Comparison of ENCODE assay signal across 10 mouse cellular contexts in genomic region chr13:35677433-35678051, GRCm38 (mm10). TPM values are rescaled to one million over a fixed set of nuclear protein-coding genes. Genes with fewer than 3 reads are reported as not detected.
A peak's percentile ranks its signal among the peaks of the same experiment; 100 is the strongest.
DNase-seq lines count a peak whose midpoint lies in the region; ATAC-seq and TF ChIP-seq lines count a peak whose summit lies in the region.
"Had no signal": no experiment of that assay in that cellular context is flagged by ENCODE, and none has a peak within 500 bp of the region (broad histone marks: within the 10 kb centered on the region; RNA-seq: fewer than 3 reads in every experiment).

No protein-coding gene starts in this region.

- H3K27ac ChIP-seq in intestine, embryonic 16.5 days (ENCODE audit: low read length), result peak overlapping the region; percentile 16; the same call in 1 of the 2 replicates
- peak overlapping the region; percentile 17; the same call in 1 of the 2 replicates for H3K27ac ChIP-seq in small intestine, adult 2 months (ENCODE audit: insufficient read depth, low read depth, low read length)
- H3K27ac ChIP-seq in forebrain, embryonic 12.5 days, result no peak overlapping the region
- no peak overlapping the region for H3K27ac ChIP-seq in thymus, adult 2 months (ENCODE audit: control insufficient read depth, insufficient read depth, low read length)
- H3K27ac ChIP-seq in midbrain, embryonic 11.5 days (ENCODE audit: low read depth, low read length), result no peak overlapping the region

- H3K4me2 ChIP-seq in intestine, embryonic 16.5 days (ENCODE audit: low read depth, low read length), result no peak overlapping the region
- no peak overlapping the region for H3K4me2 ChIP-seq in forebrain, embryonic 12.5 days
- H3K4me2 ChIP-seq in midbrain, embryonic 11.5 days, result no peak overlapping the region

- 52% methylated on average over 7 of the region's 7 CpGs for WGBS in intestine, embryonic 16.5 days
- 18% methylated on average over 7 of the region's 7 CpGs for WGBS in small intestine, adult 2 months
- WGBS in forebrain, embryonic 12.5 days, result 82% methylated on average over 7 of the region's 7 CpGs
- 89% methylated on average over 7 of the region's 7 CpGs for WGBS in thymus, adult 2 months
- 85% methylated on average over 7 of the region's 7 CpGs for WGBS in midbrain, embryonic 11.5 days

- no peak for TF ChIP-seq POLR2A in small intestine, adult 2 months (IDR thresholded peaks at IDR 0.05; ENCODE audit: low read depth, low read length)
- TF ChIP-seq POLR2A in thymus, adult 2 months (IDR thresholded peaks at IDR 0.05; ENCODE audit: control insufficient read depth, extremely low read depth, insufficient read depth, low read length, poor library complexity), result no peak

- H3K4me3 ChIP-seq in intestine, embryonic 16.5 days (ENCODE audit: low read length), result no peak overlapping the region
- H3K4me3 ChIP-seq in small intestine, adult 2 months (ENCODE audit: low read depth, low read length), result no peak overlapping the region
- H3K4me3 ChIP-seq in forebrain, embryonic 12.5 days (replicated peaks), result no peak overlapping the region
- no peak overlapping the region for H3K4me3 ChIP-seq in thymus, adult 2 months (ENCODE audit: control insufficient read depth, insufficient read depth, low read length)
- H3K4me3 ChIP-seq in midbrain, embryonic 11.5 days (ENCODE audit: low read depth, low read length), result no peak overlapping the region

- H3K9me3 ChIP-seq in intestine, embryonic 16.5 days (ENCODE audit: control insufficient read depth, low read length), result no peaks in the 10 kb centered on the region
- H3K9me3 ChIP-seq in forebrain, embryonic 12.5 days, result no peaks in the 10 kb centered on the region
- H3K9me3 ChIP-seq in midbrain, embryonic 11.5 days (ENCODE audit: control insufficient read depth, low read length), result no peaks in the 10 kb centered on the region

- peak; percentile 14 for DNase-seq in embryo, embryonic 11 days
- DNase-seq in embryo, embryonic 10 days (ENCODE audit: low spot score), result no peak
- peak; percentile 93 for DNase-seq in MEL-GATA-1-ER (ENCODE audit: extremely low read depth, low read depth)
- no peak for DNase-seq in thymus, adult 2 months
- no peak for DNase-seq in midbrain, embryonic 11.5 days (ENCODE audit: low spot score, missing footprints)
- DNase-seq: lung, postnatal 4 days had no signal

- no peak for TF ChIP-seq CTCF in small intestine, adult 2 months (IDR thresholded peaks at IDR 0.05; ENCODE audit: extremely low read depth, insufficient read length, insufficient replicate concordance, low read depth, low read length)
- TF ChIP-seq CTCF in thymus, adult 2 months (IDR thresholded peaks at IDR 0.05; ENCODE audit: borderline replicate concordance, control insufficient read depth, extremely low read depth, insufficient read depth, low read length, poor library complexity), result no peak

- no peaks in the 10 kb centered on the region for H3K4me1 ChIP-seq in intestine, embryonic 16.5 days (ENCODE audit: control insufficient read depth, insufficient read depth, low read length)
- H3K4me1 ChIP-seq in small intestine, adult 2 months (ENCODE audit: control insufficient read depth, insufficient read depth, insufficient read length, low read length), result peaks cover 4% of the 10 kb centered on the region; the same call in 1 of the 2 replicates
- H3K4me1 ChIP-seq in forebrain, embryonic 12.5 days, result no peaks in the 10 kb centered on the region
- no peaks in the 10 kb centered on the region for H3K4me1 ChIP-seq in thymus, adult 2 months (replicated peaks; ENCODE audit: control insufficient read depth, insufficient read depth, low read length)
- H3K4me1 ChIP-seq in midbrain, embryonic 11.5 days (ENCODE audit: control insufficient read depth, insufficient read depth, low read length), result no peaks in the 10 kb centered on the region

- no peaks in the 10 kb centered on the region for H3K36me3 ChIP-seq in intestine, embryonic 16.5 days (ENCODE audit: control insufficient read depth, insufficient read depth, low read length)
- no peaks in the 10 kb centered on the region for H3K36me3 ChIP-seq in small intestine, adult 2 months (ENCODE audit: control insufficient read depth, insufficient read depth, low read length)
- no peaks in the 10 kb centered on the region for H3K36me3 ChIP-seq in forebrain, embryonic 12.5 days (replicated peaks)
- no peaks in the 10 kb centered on the region for H3K36me3 ChIP-seq in thymus, adult 2 months (ENCODE audit: control insufficient read depth, insufficient read depth, low read length)
- no peaks in the 10 kb centered on the region for H3K36me3 ChIP-seq in midbrain, embryonic 11.5 days (ENCODE audit: control insufficient read depth, insufficient read depth, low read length)

- no peak overlapping the region for H3K9ac ChIP-seq in intestine, embryonic 16.5 days (ENCODE audit: low read depth, low read length)
- H3K9ac ChIP-seq in forebrain, embryonic 12.5 days, result no peak overlapping the region
- H3K9ac ChIP-seq in midbrain, embryonic 11.5 days (ENCODE audit: low read length), result no peak overlapping the region

- peak; percentile 97 for ATAC-seq in intestine, embryonic 16.5 days
- no peak for ATAC-seq in forebrain, embryonic 12.5 days (ENCODE audit: low FRiP score)
- no peak for ATAC-seq in midbrain, embryonic 11.5 days (ENCODE audit: low FRiP score)
- ATAC-seq: hindbrain, embryonic 16.5 days had no signal

- no peaks in the 10 kb centered on the region for H3K27me3 ChIP-seq in intestine, embryonic 16.5 days (replicated peaks; ENCODE audit: control insufficient read depth, insufficient read depth, low read length)
- no peaks in the 10 kb centered on the region for H3K27me3 ChIP-seq in small intestine, adult 2 months (ENCODE audit: control insufficient read depth, insufficient read depth, low read length)
- no peaks in the 10 kb centered on the region for H3K27me3 ChIP-seq in forebrain, embryonic 12.5 days
- H3K27me3 ChIP-seq in thymus, adult 2 months (ENCODE audit: control insufficient read depth, insufficient read depth, low read length), result no peaks in the 10 kb centered on the region
- H3K27me3 ChIP-seq in midbrain, embryonic 11.5 days (ENCODE audit: control insufficient read depth, insufficient read depth, low read length), result no peaks in the 10 kb centered on the region

RNA-seq across cellular contexts. Expression of gene Cdyl, which starts 17.9 kb away (rescaled TPM):
- 3.4 and 3.5 TPM in 2 replicates for polyA plus RNA-seq in intestine, embryonic 16.5 days (2015; fragmentation: Nextera tagmentation; extraction: Ambion mirVana)
- 1.0 and 3.8 TPM in 2 replicates for polyA plus RNA-seq in small intestine, adult 2 months (2012; rRNA removed)
- polyA plus RNA-seq in forebrain, embryonic 12.5 days (2016; fragmentation: Nextera tagmentation; extraction: Ambion mirVana), result 12.2 and 12.8 TPM in 2 replicates
- polyA plus RNA-seq in thymus, adult 2 months (2012; rRNA removed), result 6.1 and 7.8 TPM in 2 replicates
- 11.8 and 13.2 TPM in 2 replicates for polyA plus RNA-seq in midbrain, embryonic 11.5 days (2014; fragmentation: Nextera tagmentation; extraction: Ambion mirVana)

Comparison
In these comparisons a context has a peak if more than half of its experiments do, and no peak if none do; other contexts are left out.
1. DNase-seq: peak in embryo, embryonic 11 days (single experiment) and MEL-GATA-1-ER (single experiment); none in embryo, embryonic 10 days (single experiment), thymus, adult 2 months (single experiment) and midbrain, embryonic 11.5 days (single experiment).
2. H3K27ac ChIP-seq: peak in intestine, embryonic 16.5 days (single experiment) and small intestine, adult 2 months (single experiment); none in forebrain, embryonic 12.5 days (single experiment), thymus, adult 2 months (single experiment) and midbrain, embryonic 11.5 days (single experiment).